Mouse (Mus musculus): Measurements from ENCODE around the gene Ccdc42. TPM values are rescaled to one million over a fixed set of nuclear protein-coding genes. Genes with fewer than 3 reads are reported as not detected.
A peak's percentile ranks its signal among the peaks of the same experiment; 100 is the strongest.

Gene Ccdc42
- polyA plus RNA-seq, 2 experiments = 0.39 to 0.50 TPM

GRCm38 (mm10) chr11:68547484-68547883 lies 39.3 kb upstream of the Ccdc42 start:
- DNase-seq (ENCODE audit: low spot score) (no peak), ATAC-seq (ENCODE audit: low FRiP score, low read depth) (no peak)
- WGBS = 36% methylated on average over 2 of the region's 2 CpGs
- TF ChIP-seq POLR2A (IDR thresholded peaks at IDR 0.05; ENCODE audit: borderline replicate concordance, extremely low read depth, insufficient read depth, insufficient read length) = no peak
- Histone ChIP-seq H3K4me3 (replicated peaks; ENCODE audit: low read length) (no peak overlapping the region), H3K9ac (ENCODE audit: low read depth, low read length, severe bottlenecking) (no peak overlapping the region), H3K27me3 (ENCODE audit: control insufficient read depth, insufficient read depth, low read length) (no peaks in the 10 kb centered on the region), H3K36me3 (ENCODE audit: control insufficient read depth, insufficient read depth, low read length) (no peaks in the 10 kb centered on the region), H3K4me2 (replicated peaks; ENCODE audit: low read depth, low read length, severe bottlenecking) (no peak overlapping the region), H3K9me3 (ENCODE audit: control insufficient read depth, low read length) (no peaks in the 10 kb centered on the region), H3K4me1 (ENCODE audit: control insufficient read depth, insufficient read depth, low read length) (no peaks in the 10 kb centered on the region), H3K27ac (replicated peaks; ENCODE audit: low read depth, low read length) (no peak overlapping the region)

- Histone ChIP-seq H3K27me3 (ENCODE audit: control insufficient read depth, insufficient read depth, low read length) (no peaks in the 10 kb centered on the region), H3K36me3 (ENCODE audit: control insufficient read depth, insufficient read depth, low read length) (no peaks in the 10 kb centered on the region), H3K4me3 (replicated peaks; ENCODE audit: low read length) (no peak overlapping the region), H3K9ac (ENCODE audit: low read depth, low read length, severe bottlenecking) (no peak overlapping the region), H3K4me2 (replicated peaks; ENCODE audit: low read depth, low read length, severe bottlenecking) (no peak overlapping the region), H3K9me3 (ENCODE audit: control insufficient read depth, low read length) (no peaks in the 10 kb centered on the region), H3K4me1 (ENCODE audit: control insufficient read depth, insufficient read depth, low read length) (no peaks in the 10 kb centered on the region), H3K27ac (replicated peaks; ENCODE audit: low read depth, low read length) (no peak overlapping the region)
- TF ChIP-seq POLR2A (IDR thresholded peaks at IDR 0.05; ENCODE audit: borderline replicate concordance, extremely low read depth, insufficient read depth, insufficient read length) = no peak
- WGBS = 57% methylated on average over 3 of the region's 3 CpGs
- DNase-seq (ENCODE audit: low spot score) = no peak
- ATAC-seq (ENCODE audit: low FRiP score, low read depth) = no peak
Observed at GRCm38 (mm10) chr11:68549597-68549996, 37.2 kb upstream of the Ccdc42 start.

GRCm38 (mm10) chr11:68550358-68550757 lies 36.5 kb upstream of the Ccdc42 start:
- no peak for TF ChIP-seq POLR2A (IDR thresholded peaks at IDR 0.05; ENCODE audit: borderline replicate concordance, extremely low read depth, insufficient read depth, insufficient read length)
- no peaks in the 10 kb centered on the region for H3K9me3 ChIP-seq (ENCODE audit: control insufficient read depth, low read length)
- 51% methylated on average over 4 of the region's 4 CpGs for WGBS
- no peak overlapping the region for H3K4me2 ChIP-seq (replicated peaks; ENCODE audit: low read depth, low read length, severe bottlenecking)
- no peaks in the 10 kb centered on the region for H3K4me1 ChIP-seq (ENCODE audit: control insufficient read depth, insufficient read depth, low read length)
- no peak overlapping the region for H3K4me3 ChIP-seq (replicated peaks; ENCODE audit: low read length)
- H3K27me3 ChIP-seq (ENCODE audit: control insufficient read depth, insufficient read depth, low read length) = peaks cover under 1% of the 10 kb centered on the region; the same call in 1 of the 2 replicates
- no peak for DNase-seq (ENCODE audit: low spot score)
- no peak overlapping the region for H3K9ac ChIP-seq (ENCODE audit: low read depth, low read length, severe bottlenecking)
- no peaks in the 10 kb centered on the region for H3K36me3 ChIP-seq (ENCODE audit: control insufficient read depth, insufficient read depth, low read length)
- no peak overlapping the region for H3K27ac ChIP-seq (replicated peaks; ENCODE audit: low read depth, low read length)
- ATAC-seq (ENCODE audit: low FRiP score, low read depth) = no peak

- no peak overlapping the region for H3K4me3 ChIP-seq (replicated peaks; ENCODE audit: low read length)
- no peak overlapping the region for H3K4me2 ChIP-seq (replicated peaks; ENCODE audit: low read depth, low read length, severe bottlenecking)
- DNase-seq (ENCODE audit: low spot score) (no peak), ATAC-seq (ENCODE audit: low FRiP score, low read depth) (no peak)
- H3K9ac ChIP-seq (ENCODE audit: low read depth, low read length, severe bottlenecking) = no peak overlapping the region
- H3K36me3 ChIP-seq (ENCODE audit: control insufficient read depth, insufficient read depth, low read length) = no peaks in the 10 kb centered on the region
- 0 out of 2 replicates have a peak, but pooled peaks cover 3% of the 10 kb centered on the region for H3K4me1 ChIP-seq (ENCODE audit: control insufficient read depth, insufficient read depth, low read length)
- no peak for TF ChIP-seq POLR2A (IDR thresholded peaks at IDR 0.05; ENCODE audit: borderline replicate concordance, extremely low read depth, insufficient read depth, insufficient read length)
- H3K27me3 ChIP-seq (ENCODE audit: control insufficient read depth, insufficient read depth, low read length) = peaks cover 14% of the 10 kb centered on the region
- H3K27ac ChIP-seq (replicated peaks; ENCODE audit: low read depth, low read length) = no peak overlapping the region
- 38% methylated on average over 8 of the region's 8 CpGs for WGBS
- no peaks in the 10 kb centered on the region for H3K9me3 ChIP-seq (ENCODE audit: control insufficient read depth, low read length)
Observed at GRCm38 (mm10) chr11:68553981-68554471, 32.8 kb upstream of the Ccdc42 start.

- 0 out of 2 replicates have a peak, but pooled peaks cover 3% of the 10 kb centered on the region for H3K4me1 ChIP-seq (ENCODE audit: control insufficient read depth, insufficient read depth, low read length)
- H3K4me3 ChIP-seq (replicated peaks; ENCODE audit: low read length) = peak within 1 kb of the TSS; percentile 11; the same call in 1 of the 2 replicates
- H3K4me2 ChIP-seq (replicated peaks; ENCODE audit: low read depth, low read length, severe bottlenecking) = peak within 1 kb of the TSS; percentile 26; the same call in 1 of the 2 replicates
- H3K9me3 ChIP-seq (ENCODE audit: control insufficient read depth, low read length) = no peaks in the 10 kb centered on the region
- TF ChIP-seq POLR2A (IDR thresholded peaks at IDR 0.05; ENCODE audit: borderline replicate concordance, extremely low read depth, insufficient read depth, insufficient read length) = no peak
- DNase-seq (ENCODE audit: low spot score) (no peak), ATAC-seq (ENCODE audit: low FRiP score, low read depth) (no peak)
- no peaks in the 10 kb centered on the region for H3K36me3 ChIP-seq (ENCODE audit: control insufficient read depth, insufficient read depth, low read length)
- 7% methylated on average over 27 of the region's 37 CpGs for WGBS
- H3K27ac ChIP-seq (replicated peaks; ENCODE audit: low read depth, low read length) = no peak within 1 kb of the TSS
- H3K9ac ChIP-seq (ENCODE audit: low read depth, low read length, severe bottlenecking) = no peak within 1 kb of the TSS
- H3K27me3 ChIP-seq (ENCODE audit: control insufficient read depth, insufficient read depth, low read length) = peaks cover 14% of the 10 kb centered on the region
Observed at GRCm38 (mm10) chr11:68555918-68556584, 30.8 kb upstream of the Ccdc42 start, which contains the start of gene Mfsd6l. Gene Mfsd6l (plus strand): TSS chr11:68556186.

All from limb, embryonic 14.5 days (tissue).